In genomic region chr17:50425531-50425930, GRCm38 (mm10) we compare ENCODE assay signal across 23 mouse cellular contexts.
DNase-seq lines count a peak whose midpoint lies in the region; ATAC-seq and TF ChIP-seq lines count a peak whose summit lies in the region.
"Had no signal": no experiment of that assay in that cellular context is flagged by ENCODE, and none has a peak within 500 bp of the region (broad histone marks: within the 10 kb centered on the region; RNA-seq: fewer than 3 reads in every experiment).

No protein-coding gene starts in this region.

- H3K4me3 ChIP-seq in MEL (ENCODE audit: control insufficient read depth in 1 of 2, insufficient read depth in 1 of 2, low read depth in 2 of 2, low read length in 2 of 2): peak overlapping the region; percentile 38 to 59
- H3K4me3 ChIP-seq in liver, embryonic 11.5 days (ENCODE audit: low read depth, low read length): no peak overlapping the region
- H3K4me3 ChIP-seq in liver, postnatal 0 days (ENCODE audit: low read depth, low read length): no peak overlapping the region
- H3K4me3 ChIP-seq: forebrain, embryonic 10.5 days; heart, embryonic 15.5 days; midbrain, embryonic 13.5 days had no signal

- ATAC-seq in common myeloid progenitor, adult 5-6 weeks (replicated peaks; ENCODE audit: low read depth, poor library complexity, severe bottlenecking): peak; percentile 33
- ATAC-seq in liver, embryonic 11.5 days (replicated peaks; ENCODE audit: low FRiP score): 0 out of 2 replicates have a peak, but pooled peaks have one; percentile 50
- ATAC-seq in liver, postnatal 0 days: peak; percentile 44
- ATAC-seq: forebrain, embryonic 16.5 days; inflammation-experienced regulatory T-cells, adult 6 months; midbrain, embryonic 13.5 days had no signal

- H3K27me3 ChIP-seq in MEL (ENCODE audit: control insufficient read depth in 1 of 2, insufficient read depth in 2 of 2, low read length in 2 of 2): no peaks in the 10 kb centered on the region
- H3K27me3 ChIP-seq in liver, embryonic 11.5 days (replicated peaks; ENCODE audit: control insufficient read depth, insufficient read depth, low read length): no peaks in the 10 kb centered on the region
- no peaks in the 10 kb centered on the region for H3K27me3 ChIP-seq in liver, postnatal 0 days (ENCODE audit: insufficient read depth, low read length)
- H3K27me3 ChIP-seq: heart, embryonic 15.5 days; midbrain, embryonic 13.5 days had no signal

- TF ChIP-seq RAD21 in MEL (IDR thresholded peaks at IDR 0.05; ENCODE audit: low read depth, low read length): no peak

- DNase-seq in MEL (ENCODE audit: low read depth, low spot score): peak; percentile 87
- DNase-seq in liver, embryonic 11.5 days (ENCODE audit: low spot score): no peak
- DNase-seq in liver, postnatal 0 days: no peak
- no peak for DNase-seq in adrenal gland, postnatal 36 days
- DNase-seq in lung, postnatal 25 days (ENCODE audit: low spot score): no peak
- DNase-seq in cerebellum, postnatal 36 days: no peak
- DNase-seq: adrenal gland, adult 8-10 months; cerebellum, postnatal 14 days; gastrocnemius, postnatal 14 days; heart, postnatal 4 days; kidney, adult 2 months; kidney, postnatal 14 days; layer of hippocampus, postnatal 36 days; lung, adult 18-20 months; lung, postnatal 10 days; right cerebral cortex, postnatal 14 days had no signal

- peaks cover 0 to 28% of the 10 kb centered on the region in 2 experiments; a peak in 2 of 4 replicates for H3K36me3 ChIP-seq in MEL (ENCODE audit: control insufficient read depth in 1 of 2, insufficient read depth in 2 of 2, low read length in 2 of 2)
- H3K36me3 ChIP-seq in liver, embryonic 11.5 days (ENCODE audit: control insufficient read depth, insufficient read depth, low read length): no peaks in the 10 kb centered on the region
- no peaks in the 10 kb centered on the region for H3K36me3 ChIP-seq in liver, postnatal 0 days (replicated peaks; ENCODE audit: insufficient read depth, low read length)
- H3K36me3 ChIP-seq: forebrain, embryonic 10.5 days; heart, embryonic 15.5 days; midbrain, embryonic 13.5 days had no signal

- no peak for TF ChIP-seq CTCF in MEL (IDR thresholded peaks at IDR 0.05 in 2 of 3, conservative IDR thresholded peaks at IDR 0.05 in 1 of 3; ENCODE audit: control insufficient read depth in 1 of 3, insufficient read depth in 1 of 3, low read depth in 2 of 3, low read length in 3 of 3, poor library complexity in 1 of 3, severe bottlenecking in 1 of 3)
- TF ChIP-seq CTCF in liver, postnatal 0 days (IDR thresholded peaks at IDR 0.05; ENCODE audit: low read depth): no peak

- H3K4me2 ChIP-seq in liver, embryonic 11.5 days: peak overlapping the region; percentile 31; the same call in 1 of the 2 replicates
- peak overlapping the region; percentile 22 for H3K4me2 ChIP-seq in liver, postnatal 0 days (ENCODE audit: low read depth, low read length)
- H3K4me2 ChIP-seq: heart, embryonic 15.5 days; hindbrain, embryonic 14.5 days; midbrain, embryonic 13.5 days had no signal

- no peaks in the 10 kb centered on the region for H3K9me3 ChIP-seq in MEL (replicated peaks; ENCODE audit: insufficient read depth, low read length)
- no peaks in the 10 kb centered on the region for H3K9me3 ChIP-seq in liver, embryonic 11.5 days (ENCODE audit: control insufficient read depth, low read length)
- no peaks in the 10 kb centered on the region for H3K9me3 ChIP-seq in liver, postnatal 0 days (ENCODE audit: low read length)
- H3K9me3 ChIP-seq: heart, embryonic 15.5 days; midbrain, embryonic 13.5 days had no signal

- peak in 1 of 2 experiments; percentile 60; a peak in 2 of 4 replicates for TF ChIP-seq POLR2A in MEL (IDR thresholded peaks at IDR 0.05; ENCODE audit: control insufficient read depth in 1 of 2, insufficient read depth in 1 of 2, low read depth in 1 of 2, low read length in 2 of 2, poor library complexity in 1 of 2)

- WGBS in liver, embryonic 11.5 days: 44% methylated on average over 4 of the region's 4 CpGs
- 45% methylated on average over 4 of the region's 4 CpGs for WGBS in liver, postnatal 0 days (ENCODE audit: insufficient replicate concordance)

- no peak for TF ChIP-seq EP300 in MEL (IDR thresholded peaks at IDR 0.05; ENCODE audit: low read depth in 1 of 2, low read length in 2 of 2)
- TF ChIP-seq EP300 in liver, postnatal 0 days (IDR thresholded peaks at IDR 0.05; ENCODE audit: low read depth): no peak

- peak overlapping the region; percentile 60 for H3K9ac ChIP-seq in MEL (ENCODE audit: control insufficient read depth, low read depth, low read length, poor library complexity, severe bottlenecking)
- H3K9ac ChIP-seq in liver, embryonic 11.5 days (ENCODE audit: low read depth, low read length): no peak overlapping the region
- H3K9ac ChIP-seq in liver, postnatal 0 days (replicated peaks): no peak overlapping the region
- H3K9ac ChIP-seq: heart, embryonic 15.5 days; hindbrain, embryonic 14.5 days; midbrain, embryonic 13.5 days had no signal

- peak overlapping the region; percentile 92 for H3K27ac ChIP-seq in MEL (ENCODE audit: control insufficient read depth, low read depth, low read length)
- no peak overlapping the region for H3K27ac ChIP-seq in liver, embryonic 11.5 days (ENCODE audit: low read depth, low read length)
- H3K27ac ChIP-seq in liver, postnatal 0 days (ENCODE audit: low read depth): peak overlapping the region; percentile 55; the same call in 1 of the 2 replicates
- H3K27ac ChIP-seq: heart, embryonic 15.5 days; hindbrain, embryonic 14.5 days; midbrain, embryonic 13.5 days had no signal

- no peaks in the 10 kb centered on the region for H3K79me2 ChIP-seq in MEL (ENCODE audit: control insufficient read depth, insufficient read depth, low read length, poor library complexity)

- H3K4me1 ChIP-seq in MEL (ENCODE audit: control insufficient read depth in 1 of 2, insufficient read depth in 2 of 2, low read length in 2 of 2): peaks cover 21 to 22% of the 10 kb centered on the region in 2 experiments
- H3K4me1 ChIP-seq in liver, embryonic 11.5 days (replicated peaks; ENCODE audit: control insufficient read depth, insufficient read depth, low read length): no peaks in the 10 kb centered on the region
- H3K4me1 ChIP-seq in liver, postnatal 0 days (ENCODE audit: insufficient read depth): peaks cover 9% of the 10 kb centered on the region; the same call in 1 of the 2 replicates

TF ChIP-seq in MEL, 35 proteins besides CTCF, POLR2A, EP300 and RAD21 (continues in another document):
- TF ChIP-seq POLR2AphosphoS5 (IDR thresholded peaks at IDR 0.05; ENCODE audit: borderline replicate concordance, low read depth, low read length): no peak
- no peak for TF ChIP-seq NRF1 (IDR thresholded peaks at IDR 0.05; ENCODE audit: insufficient read depth, low read depth, low read length, poor library complexity, severe bottlenecking)
- no peak for TF ChIP-seq CHD1 (IDR thresholded peaks at IDR 0.05; ENCODE audit: low read depth, low read length)
- peak; percentile 76 for TF ChIP-seq SIN3A (IDR thresholded peaks at IDR 0.05; ENCODE audit: low read length)
- TF ChIP-seq MAFK (IDR thresholded peaks at IDR 0.05; ENCODE audit: borderline replicate concordance, low read depth, low read length): no peak; the same call in 1 of the 2 replicates
- no peak for TF ChIP-seq ZC3H11A (IDR thresholded peaks at IDR 0.05; ENCODE audit: low read depth, low read length)
- TF ChIP-seq TCF12 (IDR thresholded peaks at IDR 0.05; ENCODE audit: low read depth, low read length): no peak; the same call in 1 of the 2 replicates
- TF ChIP-seq GATA1 (IDR thresholded peaks at IDR 0.05; ENCODE audit: low read depth, low read length): no peak; the same call in 1 of the 2 replicates
- TF ChIP-seq USF1 (IDR thresholded peaks at IDR 0.05; ENCODE audit: low read depth, low read length): no peak
- no peak for TF ChIP-seq MAZ (IDR thresholded peaks at IDR 0.05; ENCODE audit: low read depth, low read length)
- TF ChIP-seq USF2 (IDR thresholded peaks at IDR 0.05; ENCODE audit: borderline replicate concordance in 1 of 2, insufficient read depth in 1 of 2, low read depth in 1 of 2, low read length in 2 of 2): no peak
- TF ChIP-seq MEF2A (IDR thresholded peaks at IDR 0.05; ENCODE audit: extremely low read depth, insufficient replicate concordance, low read depth, low read length, poor library complexity, severe bottlenecking): no peak
- TF ChIP-seq UBTF (IDR thresholded peaks at IDR 0.05; ENCODE audit: borderline replicate concordance, insufficient read depth, low read depth, low read length): no peak
- TF ChIP-seq MAX (IDR thresholded peaks at IDR 0.05; ENCODE audit: low read length): peak; percentile 66; the same call in 1 of the 2 replicates
- 0 out of 2 replicates have a peak, but pooled peaks have one; percentile 15 for TF ChIP-seq MYC (IDR thresholded peaks at IDR 0.05; ENCODE audit: low read depth, low read length)
- no peak for TF ChIP-seq TAL1 (IDR thresholded peaks at IDR 0.05; ENCODE audit: low read length)
- no peak for TF ChIP-seq E2F4 (IDR thresholded peaks at IDR 0.05; ENCODE audit: borderline replicate concordance, low read depth, low read length)
- peak; percentile 49; the same call in 1 of the 2 replicates for TF ChIP-seq ZMIZ1 (IDR thresholded peaks at IDR 0.05; ENCODE audit: low read depth, low read length)
- peak; percentile 87 for TF ChIP-seq TBP (IDR thresholded peaks at IDR 0.05; ENCODE audit: low read depth, low read length)
- 0 out of 2 replicates have a peak, but pooled peaks have one; percentile 38 for TF ChIP-seq MYB (IDR thresholded peaks at IDR 0.05; ENCODE audit: low read depth, low read length)
- no peak for TF ChIP-seq RCOR1 (IDR thresholded peaks at IDR 0.05; ENCODE audit: low read depth, low read length)
- TF ChIP-seq KAT2A (conservative IDR thresholded peaks at IDR 0.05; ENCODE audit: low read depth, low read length): peak; percentile 60
- TF ChIP-seq BHLHE40 (IDR thresholded peaks at IDR 0.05; ENCODE audit: borderline replicate concordance, low read depth, low read length): 0 out of 2 replicates have a peak, but pooled peaks have one; percentile 2
- TF ChIP-seq GABPA (IDR thresholded peaks at IDR 0.05; ENCODE audit: low read depth, low read length): no peak
- TF ChIP-seq ZNF384 (IDR thresholded peaks at IDR 0.05; ENCODE audit: low read depth, low read length): no peak; the same call in 1 of the 2 replicates
- TF ChIP-seq HCFC1 (IDR thresholded peaks at IDR 0.05; ENCODE audit: low read depth, low read length): peak; percentile 80
- peak; percentile 61 for TF ChIP-seq ELF1 (IDR thresholded peaks at IDR 0.05; ENCODE audit: low read depth, low read length)
- peak; percentile 59; the same call in 1 of the 2 replicates for TF ChIP-seq POLR2AphosphoS2 (IDR thresholded peaks at IDR 0.05; ENCODE audit: low read length)
- TF ChIP-seq SMC3 (IDR thresholded peaks at IDR 0.05; ENCODE audit: low read depth, low read length): no peak; the same call in 1 of the 2 replicates
- TF ChIP-seq ETS1 (IDR thresholded peaks at IDR 0.05; ENCODE audit: low read depth, low read length): no peak
- TF ChIP-seq ZKSCAN1 (IDR thresholded peaks at IDR 0.05; ENCODE audit: low read depth, low read length): no peak

Comparison
In these comparisons a context has a peak if more than half of its experiments do, and no peak if none do; other contexts are left out.
1. H3K4me3 ChIP-seq: peak in MEL (2 of 2); none in liver, embryonic 11.5 days (single experiment) and liver, postnatal 0 days (single experiment).
2. Peak in every context shown above with its lines, with median percentiles within 50 percentile points of each other: ATAC-seq.